Mouse (Mus musculus) central nervous system, embryonic 14 days (tissue): Measurements from ENCODE around the gene Spock3. TPM values are rescaled to one million over a fixed set of nuclear protein-coding genes. Genes with fewer than 3 reads are reported as not detected.

ENCODE experiments used
- polyA plus RNA-seq: library from polyadenylated mRNA; depleted of rRNA; stranded (reverse); fragments of >200 nt; gene quantifications from 2 replicates; pipeline ENCODE4 v1.2.3, GENCODE M21; 2012; rRNA removed

Gene Spock3
- 16.2 and 20.1 TPM in 2 replicates for polyA plus RNA-seq

GRCm38 (mm10) chr8:62950709-62951108 is at the start of gene Spock3:
TSS of gene Spock3 (plus strand) at chr8:62951009.

